Mouse (Mus musculus): ENCODE results near the gene Depdc5.
"Not testable (repeated sequence)": the region's sequence is repeated elsewhere in the genome, so short reads cannot be mapped to it uniquely, and the experiment has no call there.

Gene Depdc5

DNA sequence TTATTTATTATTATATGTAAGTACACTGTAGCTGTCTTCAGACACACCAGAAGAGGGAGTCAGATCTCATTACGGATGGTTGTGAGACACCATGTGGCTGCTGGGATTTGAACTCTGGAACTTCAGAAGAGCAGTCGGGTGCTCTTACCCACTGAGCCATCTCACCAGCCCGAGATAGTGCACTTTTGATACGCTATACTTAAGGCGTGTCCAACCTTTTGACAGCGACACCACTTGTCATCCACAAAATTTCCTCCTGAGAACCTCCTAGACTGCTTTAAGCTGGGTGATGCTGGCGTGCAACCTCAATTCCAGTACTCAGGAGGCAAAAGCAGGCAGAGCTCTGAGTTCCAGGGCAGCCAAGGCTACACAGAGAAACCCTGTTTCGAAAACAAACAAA lies 170.1 kb downstream of the Depdc5 start:
- not testable (repeated sequence) for DNase-seq

DNA sequence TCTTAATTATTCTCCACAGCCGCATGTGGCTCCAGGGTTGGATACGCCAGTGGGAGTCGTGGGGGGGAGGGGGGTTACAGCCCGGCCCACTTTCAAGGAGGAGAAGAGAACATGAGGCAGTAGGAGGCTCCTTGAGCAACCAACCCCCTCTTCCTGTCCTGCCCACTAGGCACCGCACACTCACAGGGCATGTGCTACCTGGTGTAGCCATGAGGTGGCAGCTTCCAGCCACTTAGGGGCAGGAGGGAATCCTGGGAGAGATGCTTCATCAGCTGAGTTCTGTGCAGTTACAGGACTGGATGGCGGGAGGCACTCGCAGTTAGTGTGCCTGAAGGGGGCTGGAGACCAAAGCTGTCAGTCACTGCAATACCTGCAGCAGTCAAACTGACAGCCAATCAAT lies 170.6 kb downstream of the Depdc5 start:
- DNase-seq = peak; percentile 20 to 28

DNA sequence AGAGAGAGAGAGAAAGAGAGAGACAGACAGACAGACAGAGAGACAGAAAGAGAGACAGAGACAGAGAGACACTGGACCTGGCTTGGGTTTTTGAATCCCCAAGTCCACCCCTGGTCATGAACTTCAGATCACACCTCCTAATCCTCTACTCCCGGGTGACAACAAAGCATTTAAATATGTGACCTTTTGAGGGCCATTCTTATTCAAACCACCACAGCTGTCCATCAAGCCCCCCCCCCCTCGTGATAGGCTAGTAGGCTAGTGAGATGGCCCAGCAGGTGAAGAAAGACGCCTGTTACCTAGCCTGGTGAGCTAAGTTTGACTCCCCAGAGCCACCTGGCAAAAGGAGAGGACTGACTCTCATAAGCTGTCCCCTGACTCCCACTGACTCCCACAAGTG lies 171.4 kb downstream of the Depdc5 start:
- no peak for DNase-seq

DNA sequence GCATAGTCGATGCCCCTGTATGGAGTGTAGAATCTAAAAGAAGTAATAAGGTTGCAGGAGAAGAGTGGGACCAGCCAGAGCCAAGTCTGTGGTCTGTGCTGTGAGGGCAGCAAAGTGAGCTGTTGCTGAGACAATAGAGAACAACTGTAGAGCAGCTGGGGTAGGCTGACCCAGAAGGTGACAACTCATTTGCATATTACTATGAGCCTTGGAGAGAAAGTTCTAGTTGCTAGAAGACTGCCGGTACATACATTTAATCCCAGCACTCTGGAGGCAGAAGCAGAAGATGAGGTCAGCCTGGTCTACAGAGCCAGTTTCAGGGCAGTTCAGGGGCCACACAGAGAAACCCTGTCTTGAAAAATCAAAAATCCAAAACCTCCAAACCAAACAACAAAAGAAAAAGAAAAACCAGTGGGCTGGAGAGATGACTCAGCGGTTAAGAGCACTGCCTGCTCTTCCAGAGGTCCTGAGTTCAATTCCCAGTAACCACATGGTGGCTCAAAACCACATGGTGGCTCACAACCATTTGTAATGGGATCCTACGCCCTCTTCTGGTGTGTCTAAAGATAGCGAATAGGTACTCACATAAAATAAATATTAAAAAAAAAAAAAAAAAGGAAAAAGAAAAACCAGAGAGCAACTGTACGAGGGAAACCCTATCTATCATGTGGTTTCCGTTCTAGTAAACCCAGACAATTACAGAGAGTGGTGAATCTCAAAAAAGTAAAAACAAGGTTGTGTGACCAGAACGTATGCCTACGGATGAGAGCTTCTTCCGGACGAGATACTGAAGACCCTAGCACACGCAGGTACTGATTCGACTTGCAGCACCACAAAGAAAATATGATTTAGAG lies 175.4 kb downstream of the Depdc5 start:
- no peak for DNase-seq

DNA sequence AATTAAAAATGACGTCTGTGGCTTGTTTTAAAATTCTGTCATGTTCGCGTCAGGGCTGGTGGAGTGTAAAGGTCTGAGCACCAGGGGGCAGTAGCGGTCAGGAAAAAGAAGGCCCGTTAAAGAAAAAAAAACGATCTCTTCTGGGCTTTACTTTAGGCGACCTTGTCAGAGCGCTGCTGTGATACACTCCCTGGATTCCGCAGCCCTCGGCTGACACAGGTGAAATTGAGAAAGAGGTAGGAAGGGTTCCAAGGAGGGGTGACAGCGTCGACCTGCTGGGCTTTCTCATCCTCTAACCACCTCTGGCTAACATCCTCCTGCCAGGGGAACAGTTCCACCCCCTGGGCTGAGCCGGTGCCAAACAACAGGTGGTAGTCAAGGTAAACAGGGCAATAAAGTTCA lies 176.0 kb downstream of the Depdc5 start:
- DNase-seq = peak; percentile 84 to 86

DNA sequence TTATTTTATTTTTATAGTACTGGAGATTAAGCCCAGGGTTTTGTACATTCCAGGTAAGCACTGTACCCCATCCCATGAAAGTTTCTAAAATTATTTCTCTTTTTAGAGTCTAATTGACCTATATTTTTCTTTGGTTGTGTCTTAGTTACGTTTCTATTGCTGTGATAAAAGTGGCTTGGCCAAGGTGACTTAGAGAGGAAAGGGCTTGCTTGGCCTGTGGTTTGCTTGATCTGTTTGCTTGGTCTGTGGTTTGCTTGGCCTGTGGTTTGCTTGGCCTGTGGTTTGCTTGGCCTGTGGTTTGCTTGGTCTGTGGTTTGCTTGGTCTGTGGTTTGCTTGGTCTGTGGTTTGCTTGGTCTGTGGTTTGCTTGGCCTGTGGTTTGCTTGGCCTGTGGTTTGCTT lies 177.2 kb downstream of the Depdc5 start:
- DNase-seq = not testable (repeated sequence)

DNA sequence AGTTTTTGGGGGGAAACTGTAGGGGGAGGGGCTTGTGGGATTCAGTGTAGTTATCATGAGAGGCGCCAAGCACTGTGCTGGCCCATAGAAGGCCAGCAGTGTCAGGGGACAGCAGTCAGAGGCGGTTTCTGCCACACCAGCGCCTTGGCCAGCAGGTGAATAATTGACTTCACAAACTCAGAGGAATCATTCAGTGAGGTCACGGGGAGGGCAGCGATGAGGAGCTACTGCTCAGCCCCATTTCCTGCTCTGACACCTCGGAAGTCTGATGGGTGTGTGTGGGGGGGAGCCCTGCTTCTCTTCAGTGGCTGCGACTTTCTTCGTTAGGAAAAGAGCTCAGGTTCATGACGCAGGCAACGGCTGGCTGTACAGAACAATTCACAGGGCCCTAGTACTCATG lies 179.9 kb downstream of the Depdc5 start:
- DNase-seq = peak; percentile 28 to 39

All from B cell, adult 2 months (primary cell).